Mouse (Mus musculus): ENCODE results near the gene Mdm2.

DNA sequence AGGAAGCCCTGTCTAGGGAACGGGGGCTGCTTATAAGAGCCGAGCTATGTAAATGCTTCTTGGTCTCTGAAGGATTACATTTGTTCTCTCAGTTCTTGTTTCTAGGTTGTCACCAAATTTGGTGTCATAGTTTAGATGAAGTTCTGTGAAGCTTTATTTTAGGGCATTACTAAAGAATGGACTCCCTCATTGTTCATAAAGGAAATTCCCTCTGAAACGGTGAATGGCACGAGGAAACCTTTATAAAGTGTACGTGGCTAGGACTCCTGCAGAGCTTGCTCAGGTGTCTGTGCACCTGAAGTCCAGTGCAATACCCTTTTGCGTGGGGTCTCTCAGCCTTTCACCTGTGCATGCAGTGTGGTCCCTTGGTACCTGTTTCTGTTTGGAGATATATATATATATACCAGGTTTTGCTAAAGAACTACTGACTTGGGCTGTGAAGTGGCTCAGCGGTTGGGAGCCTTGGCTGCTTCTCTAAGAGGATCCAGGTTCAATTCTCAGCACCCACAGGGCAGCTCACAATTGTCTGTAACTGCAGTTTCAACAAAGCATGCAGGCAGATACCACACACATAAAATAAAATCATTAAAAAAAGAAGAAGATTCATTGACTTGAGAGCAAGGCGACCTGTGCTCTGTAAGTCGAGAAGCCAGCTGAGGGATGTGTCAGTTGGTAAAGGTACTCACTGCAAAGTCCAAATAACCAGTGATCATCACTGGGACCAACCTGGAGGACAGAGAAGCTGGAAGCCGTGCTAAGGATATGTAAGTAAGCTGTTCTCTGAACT lies 49.5 kb upstream of the Mdm2 start:
- TF ChIP-seq CTCF (IDR thresholded peaks at IDR 0.05; ENCODE audit: borderline replicate concordance, extremely low read depth, insufficient read depth, insufficient read length) (no peak), POLR2A (IDR thresholded peaks at IDR 0.05; ENCODE audit: borderline replicate concordance, extremely low read depth, insufficient read depth, insufficient read length, poor library complexity, severe bottlenecking) (no peak)
